Mouse (Mus musculus) CD4-positive naive resting alpha-beta T cell, adult 57 days (primary cell): ENCODE results near the gene Arid3c. TPM values are rescaled to one million over a fixed set of nuclear protein-coding genes. Genes with fewer than 3 reads are reported as not detected.

Experiments
- total RNA-seq: library from RNA; stranded (reverse); gene quantifications from one replicate; pipeline ENCODE4 v1.2.4, GENCODE M21; 2023

Arid3c gene
- total RNA-seq = not detected

GRCm38 (mm10) chr4:41731052-41731765 lies at the start of gene Arid3c:
Arid3c (minus strand) TSS chr4:41731142.

DNA sequence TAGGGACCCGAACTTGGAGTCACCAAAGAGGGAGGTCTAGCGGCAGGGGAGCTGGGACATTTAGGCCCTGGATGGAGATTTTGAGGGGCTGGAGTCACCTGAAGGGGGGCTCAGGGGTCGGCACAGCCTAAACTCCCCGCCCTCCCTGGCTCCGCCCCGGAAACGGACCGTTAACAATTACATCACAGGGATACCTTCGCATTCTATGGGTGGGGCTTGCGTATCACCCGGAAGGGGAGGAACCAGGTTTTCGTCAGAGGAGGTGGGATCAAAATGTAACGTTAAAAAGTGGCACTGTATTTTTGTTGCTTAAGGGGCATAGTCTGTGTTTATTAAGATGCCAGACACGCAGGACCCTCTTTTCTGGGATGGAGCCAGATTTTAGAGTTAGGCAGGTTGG lies 43.1 kb upstream of the Arid3c start, which contains the start of gene Ccl27a:
Gene Ccl27a (minus strand): TSS at position 246 of the 400 bp plus-strand sequence.

DNA sequence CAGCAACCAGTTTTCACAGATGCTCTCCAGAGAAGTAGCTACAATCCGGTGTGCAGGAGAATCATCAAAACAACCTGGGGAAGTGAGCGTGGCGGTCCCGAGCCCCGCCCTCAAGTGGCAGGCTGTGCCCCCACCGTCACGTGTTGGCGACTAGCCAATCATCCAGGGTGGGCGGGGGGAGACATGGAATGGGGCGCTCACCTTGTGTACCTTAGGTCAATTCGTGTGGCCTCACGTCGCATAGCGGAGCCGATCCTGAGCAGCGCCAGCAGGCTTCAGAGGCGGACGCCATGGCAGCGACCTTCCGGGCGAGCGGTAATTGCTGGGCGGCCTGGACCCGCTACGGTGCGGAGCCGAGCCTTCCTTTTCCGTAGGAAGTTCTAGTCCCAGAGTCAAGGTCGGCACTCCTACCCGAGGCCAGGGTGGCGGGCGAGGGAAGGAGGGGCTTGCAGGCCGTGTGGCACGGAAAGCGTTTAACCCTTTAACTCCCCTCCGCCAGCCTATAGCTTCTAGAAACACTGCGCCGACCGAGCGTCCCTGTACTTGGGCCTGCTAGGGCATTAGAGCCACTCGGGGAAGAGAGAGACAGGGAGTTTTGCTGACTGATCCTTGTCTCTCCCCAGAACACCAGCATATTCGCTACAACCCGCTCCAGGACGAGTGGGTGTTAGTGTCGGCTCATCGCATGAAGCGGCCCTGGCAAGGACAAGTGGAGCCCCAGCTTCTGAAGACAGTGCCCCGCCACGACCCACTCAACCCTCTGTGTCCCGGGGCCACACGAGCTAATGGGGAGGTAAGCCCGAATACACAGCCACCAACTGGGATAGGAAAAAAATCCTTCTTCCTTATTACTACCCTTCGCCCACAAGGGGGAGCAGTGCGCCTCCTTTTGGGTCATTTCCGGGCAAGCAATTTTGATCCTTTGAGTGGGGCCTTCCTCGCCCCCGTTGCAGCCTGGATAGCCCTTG lies 24.7 kb upstream of the Arid3c start, which contains the start of gene Sigmar1:
Gene Sigmar1 (minus strand): TSS at position 820 of the 968 bp plus-strand sequence.

DNA sequence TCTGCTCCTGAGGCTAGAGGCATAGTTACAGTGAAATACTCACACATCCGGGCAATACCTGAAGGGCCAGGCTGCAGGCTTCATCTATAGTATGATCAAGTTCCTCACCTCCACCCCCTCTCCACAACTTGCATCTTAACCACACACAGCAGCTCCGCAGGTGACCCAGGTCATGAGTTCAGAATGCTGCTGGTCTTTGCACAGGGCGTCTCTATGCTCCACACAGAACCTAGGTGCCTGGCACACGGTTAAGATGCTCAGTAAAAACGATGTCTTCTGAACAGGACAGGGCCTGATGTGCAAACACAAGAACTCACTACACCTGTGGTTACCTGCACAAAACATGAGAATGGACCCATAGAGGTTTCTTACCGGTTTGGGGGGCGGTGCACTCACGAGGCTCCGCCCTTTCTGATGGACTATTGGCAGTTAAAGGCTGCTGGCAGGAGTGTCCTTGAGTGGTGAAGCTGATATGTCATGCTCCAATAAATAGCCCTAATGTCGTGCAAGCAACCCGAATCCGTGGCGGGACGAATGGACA lies 23.9 kb upstream of the Arid3c start, which contains the start of gene Galt:
Gene Galt (plus strand): TSS at position 432 of the 541 bp plus-strand sequence.

GRCm38 (mm10) chr4:41722918-41723351 lies 8.0 kb downstream of the Arid3c start, which contains the start of gene Dctn3:
Dctn3 (minus strand) TSS chr4:41723170.

DNA sequence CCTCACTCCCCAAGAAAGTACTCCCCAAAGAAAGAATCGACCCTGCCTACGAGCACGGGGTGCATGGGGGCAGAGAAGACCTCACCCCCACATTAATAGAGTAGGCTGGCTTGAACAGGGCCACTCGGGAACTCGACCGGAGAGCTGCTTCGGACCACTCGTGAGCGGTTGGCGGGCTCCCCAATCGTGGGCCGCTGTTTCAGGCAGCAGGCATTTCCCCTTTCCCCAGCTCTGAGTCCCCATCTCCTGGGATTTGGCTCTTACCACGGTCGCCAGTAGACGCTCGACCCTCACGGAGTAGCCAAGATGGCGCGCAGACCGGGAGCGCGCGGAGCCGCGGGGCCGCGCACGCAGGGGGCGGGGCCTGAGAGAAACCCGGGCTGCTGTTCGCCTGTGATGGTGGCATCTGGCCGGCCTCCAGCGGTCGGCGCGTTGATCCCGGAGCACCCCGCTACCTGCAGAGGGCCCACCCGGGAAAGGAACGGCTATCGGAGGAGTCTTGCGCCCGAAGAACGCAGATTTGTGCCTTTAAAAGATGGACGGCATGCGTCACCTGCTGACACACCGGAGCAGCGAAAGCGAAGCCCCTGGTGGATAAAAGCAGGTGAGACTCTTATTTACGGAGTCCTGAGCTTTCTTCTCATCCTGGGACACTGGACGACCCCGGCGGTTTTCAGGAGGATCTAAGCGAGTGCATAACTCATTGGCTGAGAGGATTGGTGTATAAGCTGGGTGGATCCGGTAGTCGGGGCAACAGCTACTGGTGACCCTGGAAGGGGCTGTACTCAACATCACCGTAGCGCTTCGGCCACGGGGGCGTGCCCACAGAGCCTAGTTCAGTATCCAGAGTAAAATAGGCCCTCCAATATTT lies 17.5 kb downstream of the Arid3c start, which contains the start of gene Rpp25l:
Gene Rpp25l (minus strand): TSS at position 338 of the 871 bp plus-strand sequence.

DNA sequence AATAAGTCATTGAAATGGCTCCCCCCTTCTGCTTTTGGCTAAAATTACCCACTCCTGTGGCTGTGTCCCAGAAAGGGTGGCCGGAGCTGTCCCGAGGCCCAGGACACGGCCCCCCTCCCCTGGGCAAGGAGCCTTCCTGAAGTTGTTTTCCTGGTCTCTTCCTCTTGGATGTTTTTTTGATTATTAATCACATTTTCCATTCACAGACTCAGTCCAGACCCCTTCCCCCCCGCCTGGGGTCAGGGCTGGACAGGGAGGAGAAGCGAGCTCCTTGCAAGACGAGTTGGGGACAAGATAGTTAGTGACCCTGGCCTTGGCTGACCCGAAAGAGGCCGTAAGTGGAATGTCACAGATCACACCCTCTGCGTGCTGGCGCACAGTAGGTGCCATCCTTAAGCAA lies 31.2 kb downstream of the Arid3c start, which contains the start of gene Il11ra1:
Gene Il11ra1 (plus strand): TSS at position 207 of the 400 bp plus-strand sequence.

GRCm38 (mm10) chr4:41696930-41697841 lies 33.8 kb downstream of the Arid3c start, which contains the start of gene Cntfr:
Cntfr (minus strand) TSS chr4:41697089.

Other genes with a start within 250 kb of the Arid3c start
- gene AI464131, start 228.1 kb downstream of the Arid3c start, total RNA-seq = not detected
- not detected for gene 1110017D15Rik, start 213.8 kb downstream of the Arid3c start, total RNA-seq
- 8.5 TPM for gene Fam219a, start 161.6 kb downstream of the Arid3c start, total RNA-seq
- not detected for gene Dnaic1, start 161.4 kb downstream of the Arid3c start, total RNA-seq
- not detected for gene Enho, start 90.8 kb downstream of the Arid3c start, total RNA-seq
- gene Cntfr, start 34.1 kb downstream of the Arid3c start, total RNA-seq = not detected
- gene Il11ra1, start 31.2 kb downstream of the Arid3c start, total RNA-seq = 17.7 TPM
- gene Rpp25l, start 17.6 kb downstream of the Arid3c start, total RNA-seq = 43.4 TPM
- 47.8 TPM for gene Dctn3, start 8.0 kb downstream of the Arid3c start, total RNA-seq
- 63.2 TPM for gene Galt, start 24.1 kb upstream of the Arid3c start, total RNA-seq
- gene Sigmar1, start 25.0 kb upstream of the Arid3c start, total RNA-seq = 22.7 TPM
- gene Ccl27a, start 43.1 kb upstream of the Arid3c start, total RNA-seq = 8.2 TPM
- gene Gm21541, start 172.5 kb upstream of the Arid3c start, total RNA-seq = not detected
- not detected for gene Gm20878, start 210.4 kb upstream of the Arid3c start, total RNA-seq
- not detected for gene Fam205a4, start 234.9 kb upstream of the Arid3c start, total RNA-seq